Mouse (Mus musculus): ENCODE measurements at regions not wholly inside any gene's neighbourhood (a gene's known extent, or its start where the extent isn't known, plus 50 kb on each side); places are given as distances from the start of the nearest gene placed in this dataset.

- no peak overlapping the region for H3K27ac ChIP-seq (ENCODE audit: control insufficient read depth, insufficient read depth, low read depth, low read length, poor library complexity)
- no peaks in the 10 kb centered on the region for H3K4me1 ChIP-seq (ENCODE audit: control insufficient read depth, insufficient read depth, low read length)
- no peak for TF ChIP-seq CTCF (IDR thresholded peaks at IDR 0.05; ENCODE audit: control insufficient read depth, insufficient read depth, low read length)
- no peak for TF ChIP-seq POLR2A (IDR thresholded peaks at IDR 0.05; ENCODE audit: borderline replicate concordance, control insufficient read depth, low read depth, low read length)
- WGBS = 66% methylated on average over 13 of the region's 13 CpGs
- H3K4me3 ChIP-seq (replicated peaks; ENCODE audit: control insufficient read depth, low read depth, low read length) = no peak overlapping the region
These were observed 192.8 kb downstream of the Opa1 start for GRCm38 (mm10) chr16:29771728-29772608.

DNA sequence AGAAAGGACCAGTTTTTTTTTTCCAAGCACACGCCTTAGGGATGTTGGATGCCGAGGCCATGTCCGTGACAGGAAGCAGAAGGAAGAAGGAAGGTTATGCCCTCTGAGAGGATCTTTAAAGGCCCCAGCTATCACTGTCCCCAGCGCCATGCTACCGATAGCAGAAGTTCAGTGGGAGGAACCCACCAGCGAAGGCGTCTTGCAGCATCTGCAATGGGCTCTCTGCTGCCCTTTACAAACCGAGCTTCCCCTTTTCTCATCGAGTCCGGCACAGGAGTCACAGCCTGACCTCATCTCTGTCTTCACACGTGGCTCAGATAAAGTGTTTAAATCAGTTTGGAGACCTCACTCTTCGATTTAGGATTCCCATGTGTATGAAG lies 193.5 kb downstream of the Opa1 start:
- 27% methylated on average over 12 of the region's 12 CpGs for WGBS
- H3K27ac ChIP-seq (ENCODE audit: control insufficient read depth, insufficient read depth, low read depth, low read length, poor library complexity) = no peak overlapping the region
- no peak overlapping the region for H3K4me3 ChIP-seq (replicated peaks; ENCODE audit: control insufficient read depth, low read depth, low read length)
- no peaks in the 10 kb centered on the region for H3K4me1 ChIP-seq (ENCODE audit: control insufficient read depth, insufficient read depth, low read length)
- TF ChIP-seq POLR2A (IDR thresholded peaks at IDR 0.05; ENCODE audit: borderline replicate concordance, control insufficient read depth, low read depth, low read length) (no peak), CTCF (IDR thresholded peaks at IDR 0.05; ENCODE audit: control insufficient read depth, insufficient read depth, low read length) (no peak)

DNA sequence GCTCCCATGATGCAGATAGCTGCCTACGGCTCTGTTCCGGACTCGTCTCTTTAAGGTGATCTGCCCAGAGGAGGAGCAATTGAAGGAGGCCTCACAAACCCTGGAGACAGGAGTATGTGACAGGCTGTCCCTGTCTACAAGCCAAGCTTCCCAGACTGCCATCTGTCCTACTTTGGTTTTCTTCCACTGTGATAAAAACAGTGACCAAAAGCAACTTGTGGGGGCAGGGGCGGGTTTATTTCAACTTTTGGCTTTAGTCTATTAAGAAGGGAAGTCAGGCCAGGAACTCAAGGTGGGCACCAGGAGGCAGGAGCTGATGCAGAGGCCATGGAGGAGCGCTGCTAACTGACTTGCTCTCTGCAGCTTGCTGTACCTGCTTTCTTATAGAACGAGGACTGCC lies 193.9 kb downstream of the Opa1 start:
- Histone ChIP-seq H3K4me3 (replicated peaks; ENCODE audit: control insufficient read depth, low read depth, low read length) (no peak overlapping the region), H3K4me1 (ENCODE audit: control insufficient read depth, insufficient read depth, low read length) (no peaks in the 10 kb centered on the region), H3K27ac (ENCODE audit: control insufficient read depth, insufficient read depth, low read depth, low read length, poor library complexity) (no peak overlapping the region)
- WGBS = 87% methylated on average over 6 of the region's 6 CpGs
- TF ChIP-seq POLR2A (IDR thresholded peaks at IDR 0.05; ENCODE audit: borderline replicate concordance, control insufficient read depth, low read depth, low read length) (no peak), CTCF (IDR thresholded peaks at IDR 0.05; ENCODE audit: control insufficient read depth, insufficient read depth, low read length) (no peak)

DNA sequence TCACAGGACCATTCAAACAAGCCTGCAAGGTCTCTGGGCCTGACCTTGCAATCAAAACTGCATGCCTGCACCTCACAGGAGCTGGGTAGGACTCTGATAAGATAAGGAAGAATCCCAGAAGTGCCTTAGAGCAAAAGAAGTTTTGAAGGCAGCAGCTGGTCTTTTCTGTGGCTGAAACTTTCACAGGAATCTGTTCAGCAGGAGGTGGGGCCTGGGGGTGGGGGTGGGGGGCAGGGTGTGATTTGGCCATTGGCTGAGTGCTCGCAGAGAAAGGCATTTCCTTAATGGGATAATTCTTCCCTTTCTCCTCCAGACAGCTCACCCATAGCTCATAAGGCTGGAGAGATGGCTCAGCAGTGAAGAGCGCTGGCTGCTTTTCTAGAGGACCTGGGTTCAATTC lies 195.8 kb downstream of the Opa1 start:
- TF ChIP-seq CTCF (IDR thresholded peaks at IDR 0.05; ENCODE audit: control insufficient read depth, insufficient read depth, low read length) (no peak), POLR2A (IDR thresholded peaks at IDR 0.05; ENCODE audit: borderline replicate concordance, control insufficient read depth, low read depth, low read length) (no peak)
- H3K4me3 ChIP-seq (replicated peaks; ENCODE audit: control insufficient read depth, low read depth, low read length) = no peak overlapping the region
- H3K27ac ChIP-seq (ENCODE audit: control insufficient read depth, insufficient read depth, low read depth, low read length, poor library complexity) = no peak overlapping the region
- WGBS = 72% methylated on average over 2 of the region's 2 CpGs
- H3K4me1 ChIP-seq (ENCODE audit: control insufficient read depth, insufficient read depth, low read length) = no peaks in the 10 kb centered on the region

DNA sequence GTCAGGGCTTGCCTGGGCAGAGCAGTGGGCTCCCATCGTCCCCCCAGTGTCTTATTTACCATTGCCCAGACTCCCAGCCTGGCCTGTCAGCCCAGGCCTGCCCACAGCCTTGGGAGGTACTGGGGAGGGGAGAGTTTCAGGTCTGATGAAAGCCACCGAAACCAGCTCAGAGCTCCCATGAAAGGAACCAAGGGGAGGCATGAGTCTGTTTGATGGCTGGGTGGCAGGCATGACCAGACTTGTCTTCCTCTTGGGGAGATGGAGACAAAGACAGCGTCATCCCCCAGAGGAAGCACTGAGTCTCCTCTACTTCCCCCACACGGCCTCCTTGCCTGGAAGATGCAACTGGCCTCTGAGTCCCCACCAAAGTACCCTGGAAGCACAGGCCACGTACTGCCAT lies 196.7 kb downstream of the Opa1 start:
- H3K4me3 ChIP-seq (replicated peaks; ENCODE audit: control insufficient read depth, low read depth, low read length) = no peak overlapping the region
- no peaks in the 10 kb centered on the region for H3K4me1 ChIP-seq (ENCODE audit: control insufficient read depth, insufficient read depth, low read length)
- H3K27ac ChIP-seq (ENCODE audit: control insufficient read depth, insufficient read depth, low read depth, low read length, poor library complexity) = no peak overlapping the region
- WGBS = 31% methylated on average over 5 of the region's 5 CpGs
- TF ChIP-seq POLR2A (IDR thresholded peaks at IDR 0.05; ENCODE audit: borderline replicate concordance, control insufficient read depth, low read depth, low read length) (no peak), CTCF (IDR thresholded peaks at IDR 0.05; ENCODE audit: control insufficient read depth, insufficient read depth, low read length) (no peak)

DNA sequence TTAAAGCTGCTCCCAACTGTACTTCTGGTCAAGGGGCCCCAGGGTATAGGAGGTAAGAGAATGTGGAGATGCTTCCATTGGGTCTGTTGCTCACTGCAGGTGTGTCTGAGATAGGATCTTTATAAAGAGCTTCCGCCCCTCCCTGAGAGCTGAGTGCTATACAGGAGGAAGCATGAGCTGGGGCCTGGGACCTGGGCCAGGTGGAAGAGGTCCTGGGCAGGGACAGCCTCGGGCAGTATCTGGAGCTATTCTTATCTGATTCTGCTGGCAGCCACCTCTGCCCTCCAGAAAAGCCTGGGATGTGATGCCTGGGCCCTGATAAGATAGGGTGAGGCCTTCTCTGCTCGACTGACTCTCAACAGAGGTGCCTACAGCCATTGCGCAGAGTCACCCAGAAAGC lies 203.3 kb downstream of the Opa1 start:
- 30% methylated on average over 4 of the region's 4 CpGs for WGBS
- no peak overlapping the region for H3K4me3 ChIP-seq (replicated peaks; ENCODE audit: control insufficient read depth, low read depth, low read length)
- TF ChIP-seq POLR2A (IDR thresholded peaks at IDR 0.05; ENCODE audit: borderline replicate concordance, control insufficient read depth, low read depth, low read length) = no peak
- TF ChIP-seq CTCF (IDR thresholded peaks at IDR 0.05; ENCODE audit: control insufficient read depth, insufficient read depth, low read length) = no peak
- H3K4me1 ChIP-seq (ENCODE audit: control insufficient read depth, insufficient read depth, low read length) = no peaks in the 10 kb centered on the region
- no peak overlapping the region for H3K27ac ChIP-seq (ENCODE audit: control insufficient read depth, insufficient read depth, low read depth, low read length, poor library complexity)

DNA sequence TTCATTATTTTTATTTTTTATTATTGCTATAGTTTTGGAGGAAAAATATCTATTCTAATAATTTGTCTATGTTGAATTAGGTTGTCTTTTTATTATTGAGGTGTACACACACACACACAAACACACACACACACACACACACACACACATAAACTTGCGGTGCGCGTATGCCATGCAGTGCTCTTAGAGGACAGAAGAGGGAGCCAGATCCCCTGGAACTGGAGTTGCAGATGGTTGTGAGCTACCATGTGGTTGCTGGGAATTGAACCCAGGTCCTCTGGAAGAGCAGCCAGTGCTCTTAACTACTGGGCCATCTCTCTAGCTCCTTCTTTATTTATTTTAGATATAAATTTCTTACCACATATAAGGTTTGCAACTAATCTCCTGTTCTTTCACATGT lies 206.0 kb downstream of the Opa1 start:
- Histone ChIP-seq H3K4me1 (ENCODE audit: control insufficient read depth, insufficient read depth, low read length) (no peaks in the 10 kb centered on the region), H3K27ac (ENCODE audit: control insufficient read depth, insufficient read depth, low read depth, low read length, poor library complexity) (no peak overlapping the region), H3K4me3 (replicated peaks; ENCODE audit: control insufficient read depth, low read depth, low read length) (no peak overlapping the region)
- TF ChIP-seq CTCF (IDR thresholded peaks at IDR 0.05; ENCODE audit: control insufficient read depth, insufficient read depth, low read length) (no peak), POLR2A (IDR thresholded peaks at IDR 0.05; ENCODE audit: borderline replicate concordance, control insufficient read depth, low read depth, low read length) (no peak)
- WGBS = 95% methylated on average over 3 of the region's 3 CpGs

DNA sequence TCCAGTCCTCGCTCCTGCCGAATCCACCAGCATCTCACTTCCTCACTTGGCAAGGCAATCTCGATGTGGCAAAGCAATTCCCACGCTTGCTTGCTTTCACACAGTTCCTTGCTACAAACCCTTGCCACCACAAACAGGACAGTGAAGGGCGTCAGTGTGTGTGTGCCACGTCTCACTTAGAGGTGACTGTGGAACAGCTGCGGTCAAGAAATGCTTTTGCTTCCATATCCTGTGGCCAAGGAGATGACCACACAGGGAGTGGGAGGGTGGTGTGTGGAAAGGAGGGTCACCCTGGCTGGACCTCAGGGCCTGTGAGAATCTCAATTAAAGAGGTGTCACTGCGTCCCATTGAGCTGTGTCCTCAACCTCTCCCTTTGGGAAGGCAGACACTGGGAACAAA lies 207.4 kb downstream of the Opa1 start:
- H3K4me1 ChIP-seq (ENCODE audit: control insufficient read depth, insufficient read depth, low read length) = no peaks in the 10 kb centered on the region
- no peak for TF ChIP-seq CTCF (IDR thresholded peaks at IDR 0.05; ENCODE audit: control insufficient read depth, insufficient read depth, low read length)
- TF ChIP-seq POLR2A (IDR thresholded peaks at IDR 0.05; ENCODE audit: borderline replicate concordance, control insufficient read depth, low read depth, low read length) = no peak
- no peak overlapping the region for H3K27ac ChIP-seq (ENCODE audit: control insufficient read depth, insufficient read depth, low read depth, low read length, poor library complexity)
- WGBS = 85% methylated on average over 8 of the region's 8 CpGs
- H3K4me3 ChIP-seq (replicated peaks; ENCODE audit: control insufficient read depth, low read depth, low read length) = no peak overlapping the region
